8 mouse cellular contexts compared by ENCODE assay signal in the genomic region with DNA sequence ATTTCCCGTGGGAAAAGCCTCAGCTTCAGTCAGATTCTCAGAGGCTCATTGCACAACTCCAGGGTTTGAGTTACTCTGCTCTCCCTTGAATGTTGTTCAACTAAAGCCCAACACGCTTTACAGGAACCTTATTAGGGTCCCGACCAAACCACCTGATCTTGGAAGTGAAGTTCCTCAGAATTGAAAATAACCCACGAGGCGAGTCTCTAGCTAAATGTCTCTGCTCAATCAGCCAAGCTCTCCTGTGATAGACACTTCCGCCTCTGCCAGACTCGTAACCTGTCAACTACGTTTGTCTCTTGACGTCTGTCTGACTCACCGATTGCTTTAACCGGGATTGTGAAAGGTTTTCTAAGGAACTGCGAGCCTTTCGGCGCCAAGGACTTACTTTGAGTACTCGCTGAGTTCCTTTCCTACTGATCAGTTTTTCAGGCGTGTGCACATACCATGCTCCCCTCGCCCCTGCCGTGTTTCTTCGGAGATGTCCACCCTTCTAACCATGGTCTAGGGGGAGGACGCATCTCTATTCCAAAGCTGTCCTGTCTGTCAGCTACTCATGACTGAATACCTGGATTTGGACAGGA. TPM values are rescaled to one million over a fixed set of nuclear protein-coding genes. Genes with fewer than 3 reads are reported as not detected.
DNase-seq lines count a peak whose midpoint lies in the region; ATAC-seq lines count a peak whose summit lies in the region.

No protein-coding gene starts in this region.

- peaks cover 23% of the 10 kb centered on the region for H3K4me1 ChIP-seq in midbrain, embryonic 15.5 days

- peak overlapping the region; percentile 83 for H3K27ac ChIP-seq in midbrain, embryonic 15.5 days

- no peaks in the 10 kb centered on the region for H3K9me3 ChIP-seq in midbrain, embryonic 15.5 days

- peak overlapping the region; percentile 63 for H3K9ac ChIP-seq in midbrain, embryonic 15.5 days

- peak; percentile 33 for DNase-seq in heart, adult 8-10 months (ENCODE audit: low spot score)
- DNase-seq in heart, adult 11 months = no peak
- DNase-seq in Muller cell, postnatal 12 days (ENCODE audit: inconsistent ontology term) = peak; percentile 68
- peak; percentile 20 for DNase-seq in heart, postnatal 4 days
- peak; percentile 62 for DNase-seq in liver
- DNase-seq in thymus, postnatal 4 days = peak; percentile 50

- peak; percentile 72 for ATAC-seq in erythroblast, adult 5-6 weeks (replicated peaks; ENCODE audit: low FRiP score, poor library complexity, severe bottlenecking)
- no peak; the same call in 1 of the 2 replicates for ATAC-seq in midbrain, embryonic 15.5 days (replicated peaks)

- peak overlapping the region; percentile 66 for H3K4me3 ChIP-seq in midbrain, embryonic 15.5 days

- H3K27me3 ChIP-seq in midbrain, embryonic 15.5 days (replicated peaks) = no peaks in the 10 kb centered on the region; the same call in 1 of the 2 replicates

- H3K36me3 ChIP-seq in midbrain, embryonic 15.5 days (replicated peaks) = no peaks in the 10 kb centered on the region

- peak overlapping the region; percentile 69 for H3K4me2 ChIP-seq in midbrain, embryonic 15.5 days

- 2% methylated on average over 20 of the region's 20 CpGs for WGBS in midbrain, embryonic 15.5 days

RNA-seq across cellular contexts. Expression of a gene that starts 0.6 kb away (rescaled TPM):
- total RNA-seq in heart, adult 8-10 months (2022) = 1 to 10 TPM; 3.4 to 5.7 (median 4.7) TPM
- total RNA-seq in erythroblast, adult 5-6 weeks (2015; ENCODE audit: low replicate concordance) = 2.1 and 2.5 TPM in 2 replicates
- total RNA-seq in erythroblast, adult 5-6 weeks (2017; ENCODE audit: low replicate concordance) = 5.2 and 9.6 TPM in 2 replicates
- 1 to 10 TPM; 7.0 to 7.3 TPM for total RNA-seq in heart, postnatal 4 days (2021)
- polyA plus RNA-seq in midbrain, embryonic 15.5 days (2015; fragmentation: Nextera tagmentation; extraction: Ambion mirVana) = 19.7 and 20.1 TPM in 2 replicates

RNA-seq across cellular contexts. Expression of a gene that starts 18.3 kb away (rescaled TPM):
- total RNA-seq in heart, adult 8-10 months (2022) = 10 to 100 TPM; 41.7 to 47.0 (median 44.6) TPM
- 19.4 and 33.9 TPM in 2 replicates for total RNA-seq in erythroblast, adult 5-6 weeks (2015; ENCODE audit: low replicate concordance)
- 12.8 and 17.2 TPM in 2 replicates for total RNA-seq in erythroblast, adult 5-6 weeks (2017; ENCODE audit: low replicate concordance)
- 10 to 100 TPM; 59.3 to 60.8 TPM for total RNA-seq in heart, postnatal 4 days (2021)
- polyA plus RNA-seq in midbrain, embryonic 15.5 days (2015; fragmentation: Nextera tagmentation; extraction: Ambion mirVana) = 96.0 and 98.1 TPM in 2 replicates
